Mouse (Mus musculus): ENCODE measurements around the gene Ube2o. TPM values are rescaled to one million over a fixed set of nuclear protein-coding genes. Genes with fewer than 3 reads are reported as not detected.

Ube2o gene
- polyA plus RNA-seq, 1 experiment from 2014 or later = 22.4 TPM

GRCm38 (mm10) chr11:116512987-116513386 is 68.3 kb downstream of the Ube2o start:
- Histone ChIP-seq H3K4me3 (no peak overlapping the region), H3K36me3 (no peaks in the 10 kb centered on the region), H3K27me3 (0 out of 2 replicates have a peak, but pooled peaks cover 2% of the 10 kb centered on the region), H3K4me2 (replicated peaks) (no peak overlapping the region), H3K9ac (replicated peaks) (no peak overlapping the region), H3K9me3 (no peaks in the 10 kb centered on the region), H3K27ac (replicated peaks) (no peak overlapping the region), H3K4me1 (0 out of 2 replicates have a peak, but pooled peaks cover 3% of the 10 kb centered on the region)
- WGBS = 81% methylated on average over 6 of the region's 6 CpGs
- no peak for ATAC-seq (replicated peaks)

DNA sequence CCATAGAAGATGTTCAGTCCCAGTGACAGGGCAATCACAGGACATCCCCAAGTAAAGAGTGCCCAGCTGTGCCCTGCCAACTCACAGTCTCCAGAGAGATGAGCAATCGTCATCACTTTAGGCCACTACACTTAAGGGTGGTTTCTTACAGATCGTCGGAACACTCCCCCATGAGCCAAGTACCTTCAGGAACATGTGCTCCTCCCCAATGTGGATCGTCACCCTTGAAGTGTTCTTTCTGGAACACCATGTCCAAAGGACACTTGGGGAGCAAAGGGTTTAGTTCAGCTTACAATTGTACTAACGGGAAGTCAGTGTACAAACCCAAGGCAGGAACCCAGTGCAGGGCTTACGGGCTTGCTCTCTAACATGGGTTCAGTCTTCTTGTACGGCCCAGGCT is 69.1 kb downstream of the Ube2o start:
- Histone ChIP-seq H3K4me1 (0 out of 2 replicates have a peak, but pooled peaks cover 3% of the 10 kb centered on the region), H3K9ac (replicated peaks) (no peak overlapping the region), H3K36me3 (no peaks in the 10 kb centered on the region), H3K4me2 (replicated peaks) (no peak overlapping the region), H3K27me3 (0 out of 2 replicates have a peak, but pooled peaks cover 2% of the 10 kb centered on the region), H3K4me3 (no peak overlapping the region), H3K27ac (replicated peaks) (no peak overlapping the region), H3K9me3 (no peaks in the 10 kb centered on the region)
- no peak for ATAC-seq (replicated peaks)
- WGBS = 93% methylated on average over 7 of the region's 7 CpGs

- Histone ChIP-seq H3K9ac (replicated peaks) (no peak overlapping the region), H3K9me3 (no peaks in the 10 kb centered on the region), H3K27ac (replicated peaks) (no peak overlapping the region), H3K36me3 (no peaks in the 10 kb centered on the region), H3K4me2 (replicated peaks) (no peak overlapping the region), H3K27me3 (0 out of 2 replicates have a peak, but pooled peaks cover 2% of the 10 kb centered on the region), H3K4me3 (no peak overlapping the region), H3K4me1 (0 out of 2 replicates have a peak, but pooled peaks cover 3% of the 10 kb centered on the region)
- ATAC-seq (replicated peaks) = no peak
- WGBS = 70% methylated on average over 7 of the region's 7 CpGs
Measured at GRCm38 (mm10) chr11:116511301-116511868, 69.9 kb downstream of the Ube2o start.

DNA sequence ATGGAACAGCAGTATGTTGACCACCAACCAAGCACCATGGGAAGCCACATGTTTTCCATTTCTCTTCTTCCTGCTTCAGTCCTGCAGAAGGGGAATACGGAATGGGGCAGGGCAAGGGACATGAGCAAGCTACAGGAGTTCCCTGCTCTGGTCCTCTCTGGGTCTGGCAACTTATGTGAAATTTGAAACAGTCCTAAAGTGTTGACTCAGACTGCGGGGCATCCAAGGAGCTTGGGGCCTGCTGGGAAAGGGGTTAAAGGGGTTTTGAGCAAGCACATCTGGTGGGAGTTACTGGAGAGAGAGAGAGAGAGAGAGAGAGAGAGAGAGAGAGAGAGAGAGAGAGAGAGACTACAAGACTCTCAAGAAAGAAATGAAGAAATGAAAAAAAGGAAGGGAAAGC is 72.6 kb downstream of the Ube2o start:
- ATAC-seq (replicated peaks) = no peak
- H3K36me3 ChIP-seq = no peaks in the 10 kb centered on the region
- H3K9ac ChIP-seq (replicated peaks) = no peak overlapping the region
- WGBS = 80% methylated on average over 2 of the region's 2 CpGs
- H3K27me3 ChIP-seq = no peaks in the 10 kb centered on the region
- H3K4me1 ChIP-seq = no peaks in the 10 kb centered on the region
- H3K4me2 ChIP-seq (replicated peaks) = no peak overlapping the region
- H3K27ac ChIP-seq (replicated peaks) = no peak overlapping the region
- H3K9me3 ChIP-seq = no peaks in the 10 kb centered on the region
- H3K4me3 ChIP-seq = no peak overlapping the region

DNA sequence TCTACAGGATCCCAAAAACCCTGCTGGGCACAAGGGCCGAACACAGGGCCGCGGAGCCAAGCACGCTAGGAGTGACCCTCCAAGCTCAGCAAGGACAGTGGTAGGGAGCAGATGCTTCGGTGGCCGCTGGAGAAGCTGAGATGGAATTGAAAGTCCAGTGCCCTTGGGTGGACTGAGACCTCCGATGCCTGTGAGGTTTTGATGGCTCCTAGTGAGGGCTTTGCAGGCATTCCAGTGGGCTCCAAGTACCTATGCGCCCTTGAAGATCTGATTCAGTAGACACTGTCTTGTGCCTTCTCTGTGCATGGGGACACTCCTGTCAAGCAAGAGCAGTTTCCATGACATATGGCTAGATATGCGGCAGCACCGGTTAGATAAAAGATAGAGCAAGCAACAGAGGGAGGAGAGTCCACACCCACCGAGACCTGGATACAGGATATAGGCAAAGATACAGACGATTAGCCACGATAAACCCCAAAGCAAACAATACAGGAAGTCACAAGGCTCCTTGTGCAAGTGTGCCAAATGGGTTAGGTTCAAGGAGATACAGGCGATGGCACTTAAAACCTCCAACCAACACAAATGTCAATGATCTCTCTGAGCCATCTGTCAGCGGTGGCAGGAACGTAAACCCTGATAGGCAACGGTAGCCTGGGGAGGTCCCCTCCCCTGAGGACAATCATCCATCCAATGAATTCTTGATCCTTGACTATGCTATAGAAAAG is 74.9 kb downstream of the Ube2o start:
- Histone ChIP-seq H3K9ac (replicated peaks) (no peak overlapping the region), H3K4me2 (replicated peaks) (no peak overlapping the region), H3K27ac (replicated peaks) (no peak overlapping the region), H3K36me3 (no peaks in the 10 kb centered on the region), H3K27me3 (no peaks in the 10 kb centered on the region), H3K4me3 (no peak overlapping the region), H3K4me1 (0 out of 2 replicates have a peak, but pooled peaks cover under 1% of the 10 kb centered on the region), H3K9me3 (no peaks in the 10 kb centered on the region)
- ATAC-seq (replicated peaks) = no peak
- 88% methylated on average over 17 of the region's 17 CpGs for WGBS

- Histone ChIP-seq H3K9ac (replicated peaks) (no peak overlapping the region), H3K4me2 (replicated peaks) (no peak overlapping the region), H3K27me3 (no peaks in the 10 kb centered on the region), H3K4me3 (no peak overlapping the region), H3K9me3 (no peaks in the 10 kb centered on the region), H3K36me3 (no peaks in the 10 kb centered on the region), H3K27ac (replicated peaks) (no peak overlapping the region), H3K4me1 (peaks cover 5% of the 10 kb centered on the region; the same call in 1 of the 2 replicates)
- no peak for ATAC-seq (replicated peaks)
- WGBS = 76% methylated on average over 5 of the region's 5 CpGs
Measured at GRCm38 (mm10) chr11:116505573-116505972, 75.7 kb downstream of the Ube2o start.

DNA sequence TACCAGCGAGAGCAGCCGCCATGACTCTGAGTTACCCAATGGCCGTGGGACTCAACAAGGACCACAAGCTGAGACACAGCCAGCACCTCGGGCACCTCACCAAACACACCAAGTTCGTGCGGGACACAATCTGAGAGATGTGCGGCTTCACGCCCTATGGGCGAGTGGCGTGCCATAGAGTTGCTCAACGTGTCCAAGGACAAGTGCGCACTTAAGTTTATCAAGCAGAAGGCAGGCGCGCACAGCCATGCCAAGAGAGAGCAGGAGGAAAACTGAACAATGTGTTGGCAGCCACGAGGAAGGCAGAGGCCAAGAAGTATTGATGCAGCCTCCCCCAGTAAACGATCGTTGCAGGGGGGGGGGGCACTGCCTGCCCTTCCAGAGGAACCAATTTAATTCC is 76.7 kb downstream of the Ube2o start:
- Histone ChIP-seq H3K4me1 (peaks cover 5% of the 10 kb centered on the region; the same call in 1 of the 2 replicates), H3K4me3 (no peak overlapping the region), H3K36me3 (no peaks in the 10 kb centered on the region), H3K27me3 (no peaks in the 10 kb centered on the region), H3K4me2 (replicated peaks) (no peak overlapping the region), H3K27ac (replicated peaks) (no peak overlapping the region), H3K9me3 (no peaks in the 10 kb centered on the region), H3K9ac (replicated peaks) (no peak overlapping the region)
- WGBS = 82% methylated on average over 17 of the region's 17 CpGs
- no peak for ATAC-seq (replicated peaks)

- H3K36me3 ChIP-seq = no peaks in the 10 kb centered on the region
- peaks cover 9% of the 10 kb centered on the region for H3K4me1 ChIP-seq
- ATAC-seq (replicated peaks) = peak; percentile 43
- H3K4me3 ChIP-seq = no peak overlapping the region
- H3K27ac ChIP-seq (replicated peaks) = peak overlapping the region; percentile 78
- H3K9me3 ChIP-seq = no peaks in the 10 kb centered on the region
- H3K27me3 ChIP-seq = no peaks in the 10 kb centered on the region
- H3K4me2 ChIP-seq (replicated peaks) = no peak overlapping the region
- no peak overlapping the region for H3K9ac ChIP-seq (replicated peaks)
- WGBS = 18% methylated on average over 7 of the region's 7 CpGs
Measured at GRCm38 (mm10) chr11:116501005-116501746, 80.1 kb downstream of the Ube2o start.

- no peak overlapping the region for H3K4me3 ChIP-seq
- H3K4me2 ChIP-seq (replicated peaks) = no peak overlapping the region
- H3K27ac ChIP-seq (replicated peaks) = no peak overlapping the region
Measured at GRCm38 (mm10) chr11:116499018-116499417, 82.2 kb downstream of the Ube2o start.

GRCm38 (mm10) chr11:116498596-116498995 is 82.7 kb downstream of the Ube2o start:
- Histone ChIP-seq H3K4me3 (peak overlapping the region; percentile 24), H3K9ac (replicated peaks) (0 out of 2 replicates have a peak overlapping the region, but pooled peaks have one; percentile 22), H3K36me3 (no peaks in the 10 kb centered on the region), H3K4me1 (peaks cover 15% of the 10 kb centered on the region), H3K9me3 (no peaks in the 10 kb centered on the region), H3K27me3 (no peaks in the 10 kb centered on the region), H3K27ac (replicated peaks) (no peak overlapping the region), H3K4me2 (replicated peaks) (peak overlapping the region; percentile 36)
- ATAC-seq (replicated peaks) = no peak
- WGBS = 32% methylated on average over 34 of the region's 34 CpGs

More at GRCm38 (mm10) chr11:116499018-116499417, 82.2 kb downstream of the Ube2o start:
- WGBS = 45% methylated on average over 6 of the region's 6 CpGs
- no peaks in the 10 kb centered on the region for H3K9me3 ChIP-seq
- H3K4me1 ChIP-seq = peaks cover 15% of the 10 kb centered on the region
- no peaks in the 10 kb centered on the region for H3K27me3 ChIP-seq
- H3K36me3 ChIP-seq = no peaks in the 10 kb centered on the region
- no peak overlapping the region for H3K9ac ChIP-seq (replicated peaks)
- no peak for ATAC-seq (replicated peaks)

GRCm38 (mm10) chr11:116497313-116497712 is 83.9 kb downstream of the Ube2o start:
- H3K9ac ChIP-seq (replicated peaks) = no peak overlapping the region
- ATAC-seq (replicated peaks) = no peak
- H3K4me3 ChIP-seq = no peak overlapping the region
- H3K36me3 ChIP-seq = no peaks in the 10 kb centered on the region
- WGBS = 86% methylated on average over 4 of the region's 4 CpGs
- H3K4me1 ChIP-seq = peaks cover 15% of the 10 kb centered on the region
- no peak overlapping the region for H3K27ac ChIP-seq (replicated peaks)
- no peak overlapping the region for H3K4me2 ChIP-seq (replicated peaks)
- H3K27me3 ChIP-seq = no peaks in the 10 kb centered on the region
- no peaks in the 10 kb centered on the region for H3K9me3 ChIP-seq

All from forebrain, embryonic 15.5 days (tissue).